ENCODE assay signal across 9 mouse cellular contexts in genomic region chr6:18639712-18640383, GRCm38 (mm10).
DNase-seq lines count a peak whose midpoint lies in the region; ATAC-seq lines count a peak whose summit lies in the region.
"Had no signal": no experiment of that assay in that cellular context is flagged by ENCODE, and none has a peak within 500 bp of the region (broad histone marks: within the 10 kb centered on the region; RNA-seq: fewer than 3 reads in every experiment).

No protein-coding gene starts in this region.

- no peaks in the 10 kb centered on the region for H3K36me3 ChIP-seq in hindbrain, embryonic 16.5 days (ENCODE audit: control insufficient read depth, insufficient read depth, low read length)
- H3K36me3 ChIP-seq in neural tube, embryonic 15.5 days, result no peaks in the 10 kb centered on the region

- H3K27me3 ChIP-seq in hindbrain, embryonic 16.5 days (replicated peaks; ENCODE audit: control insufficient read depth, insufficient read depth, low read length), result no peaks in the 10 kb centered on the region
- H3K27me3 ChIP-seq in neural tube, embryonic 15.5 days (replicated peaks), result no peaks in the 10 kb centered on the region

- intact Hi-C loops in left cerebral cortex, postnatal 10 days (cut with DNase I), result no loop called here

- H3K27ac ChIP-seq in hindbrain, embryonic 16.5 days (ENCODE audit: low read depth, low read length), result no peak overlapping the region
- no peak overlapping the region for H3K27ac ChIP-seq in neural tube, embryonic 15.5 days (replicated peaks)

- peak; percentile 42 for DNase-seq in left cerebral cortex, adult 11 months (ENCODE audit: low spot score)
- no peak for DNase-seq in left cerebral cortex, postnatal 10 days (ENCODE audit: extremely low spot score in 1 of 2, low spot score in 2 of 2)
- DNase-seq in cerebellum, adult 11-12 months, result peak; percentile 75
- DNase-seq in kidney, adult 18-20 months, result no peak
- DNase-seq in spleen, adult 18-20 months, result no peak
- no peak for DNase-seq in urinary bladder, postnatal 4 days (ENCODE audit: low spot score in 2 of 2)
- DNase-seq: kidney, postnatal 36 days had no signal

- no peak overlapping the region for H3K9ac ChIP-seq in hindbrain, embryonic 16.5 days (ENCODE audit: low read depth, low read length)
- H3K9ac ChIP-seq in neural tube, embryonic 15.5 days (replicated peaks), result no peak overlapping the region

- peak; percentile 81 for ATAC-seq in hindbrain, embryonic 16.5 days
- ATAC-seq in neural tube, embryonic 15.5 days (ENCODE audit: low FRiP score), result peak; percentile 35; the same call in 1 of the 2 replicates

- H3K4me3 ChIP-seq in hindbrain, embryonic 16.5 days (ENCODE audit: low read length), result no peak overlapping the region
- H3K4me3 ChIP-seq in neural tube, embryonic 15.5 days (replicated peaks), result no peak overlapping the region

- WGBS in hindbrain, embryonic 16.5 days, result 18% methylated on average over 3 of the region's 3 CpGs
- 29% methylated on average over 3 of the region's 3 CpGs for WGBS in neural tube, embryonic 15.5 days

- no peaks in the 10 kb centered on the region for H3K4me1 ChIP-seq in hindbrain, embryonic 16.5 days (ENCODE audit: control insufficient read depth, insufficient read depth, low read depth, low read length)
- H3K4me1 ChIP-seq in neural tube, embryonic 15.5 days, result no peaks in the 10 kb centered on the region

- no peak overlapping the region for H3K4me2 ChIP-seq in hindbrain, embryonic 16.5 days (ENCODE audit: low read length)
- no peak overlapping the region for H3K4me2 ChIP-seq in neural tube, embryonic 15.5 days

- H3K9me3 ChIP-seq in hindbrain, embryonic 16.5 days (ENCODE audit: control insufficient read depth, low read length), result no peaks in the 10 kb centered on the region
- H3K9me3 ChIP-seq in neural tube, embryonic 15.5 days (replicated peaks), result 0 out of 2 replicates have a peak, but pooled peaks cover 3% of the 10 kb centered on the region

Comparison
In these comparisons a context has a peak if more than half of its experiments do, and no peak if none do; other contexts are left out.
1. DNase-seq: peak in left cerebral cortex, adult 11 months (single experiment) and cerebellum, adult 11-12 months (single experiment); none in left cerebral cortex, postnatal 10 days (0 of 2), kidney, adult 18-20 months (single experiment), spleen, adult 18-20 months (0 of 2) and urinary bladder, postnatal 4 days (0 of 2).